Mouse (Mus musculus) embryonic facial prominence, embryonic 11.5 days (tissue): ENCODE data around the gene Sh3bp1. TPM values are rescaled to one million over a fixed set of nuclear protein-coding genes. Genes with fewer than 3 reads are reported as not detected.
A peak's percentile ranks its signal among the peaks of the same experiment; 100 is the strongest.
"Not testable (repeated sequence)": the region's sequence is repeated elsewhere in the genome, so short reads cannot be mapped to it uniquely, and the experiment has no call there.

Source experiments
- ATAC-seq: fragments of 200-750 bp; cut with Nextera tagmentation; replicated peaks from 2 replicates; pipeline ENCODE4 v1.8.0; 2017; ENCODE audit warnings: low read depth; ENCODE audit not compliant: insufficient number of reproducible peaks, low FRiP score, low TSS enrichment
- DNase-seq: peaks from one replicate; pipeline ENCODE4 v3.0.0-alpha.2; 2015; ENCODE audit warnings: low spot score
- H3K27ac ChIP-seq: fragments of 300-500 bp; sonication (generic); replicated peaks from 2 replicates; pipeline ENCODE4 v1.5.1; 2014; ENCODE audit warnings: mild to moderate bottlenecking, low read depth, low read length, control low read depth
- H3K27me3 ChIP-seq: fragments of 300-500 bp; sonication (generic); 2 replicates; pipeline ENCODE4 v1.6.1; 2014; ENCODE audit warnings: mild to moderate bottlenecking, low read length, moderate library complexity, mixed read lengths; ENCODE audit not compliant: control insufficient read depth, insufficient read depth
- H3K36me3 ChIP-seq: fragments of 300-500 bp; sonication (generic); replicated peaks from 2 replicates; pipeline ENCODE4 v1.6.1; 2014; ENCODE audit warnings: low read depth, mild to moderate bottlenecking, low read length, moderate library complexity, mixed read lengths; ENCODE audit not compliant: control insufficient read depth, insufficient read depth
- H3K4me1 ChIP-seq: fragments of 300-500 bp; sonication (generic); 2 replicates; pipeline ENCODE4 v1.6.1; 2014; ENCODE audit warnings: low read length, mixed read lengths; ENCODE audit not compliant: control insufficient read depth, insufficient read depth
- H3K4me2 ChIP-seq: fragments of 300-500 bp; sonication (generic); 2 replicates; pipeline ENCODE4 v1.6.1; 2014; ENCODE audit warnings: low read depth, mild to moderate bottlenecking, control low read depth, low read length, moderate library complexity
- H3K4me3 ChIP-seq: fragments of 300-500 bp; sonication (generic); 2 replicates; pipeline ENCODE4 v1.5.1; 2014; ENCODE audit warnings: low read depth, low read length, control low read depth
- H3K9ac ChIP-seq: fragments of 300-500 bp; sonication (generic); replicated peaks from 2 replicates; pipeline ENCODE4 v1.6.1; 2014; ENCODE audit warnings: mild to moderate bottlenecking, control low read depth, low read length
- H3K9me3 ChIP-seq: fragments of 300-500 bp; sonication (generic); replicated peaks from 2 replicates; pipeline ENCODE4 v1.6.1; 2016; ENCODE audit warnings: mild to moderate bottlenecking, low read length, inconsistent platforms, mixed read lengths; ENCODE audit not compliant: control insufficient read depth
- WGBS: fragments of 180-500 bp; shearing (Covaris S2); extraction: QIAGEN DNeasy Blood & Tissue Kit; methylation state at CpG from one replicate; pipeline ENCODE4 v1.1.7; 2014; 5-methylcytosine and 5-hydroxymethylcytosine counted together
- polyA plus RNA-seq: library from polyadenylated mRNA; unstranded; fragments of >200 nt; fragmentation: Nextera tagmentation; extraction: Ambion mirVana; gene quantifications from 2 replicates; pipeline ENCODE4 v1.2.1, GENCODE M21; 2014

Sh3bp1 gene
- polyA plus RNA-seq, 1 experiment from 2014 or later: 25.2 TPM

- Histone ChIP-seq H3K4me1 (no peaks in the 10 kb centered on the region), H3K36me3 (no peaks in the 10 kb centered on the region), H3K27me3 (no peaks in the 10 kb centered on the region), H3K4me2 (no peak overlapping the region), H3K9me3 (no peaks in the 10 kb centered on the region), H3K27ac (no peak overlapping the region), H3K4me3 (no peak overlapping the region), H3K9ac (no peak overlapping the region)
- no peak for ATAC-seq
- WGBS: 56% methylated on average over 13 of the region's 13 CpGs
- no peak for DNase-seq
These were observed 25.6 kb upstream of the Sh3bp1 start for GRCm38 (mm10) chr15:78873803-78874435.

- no peak for DNase-seq
- Histone ChIP-seq H3K9ac (no peak overlapping the region), H3K9me3 (no peaks in the 10 kb centered on the region), H3K27me3 (no peaks in the 10 kb centered on the region), H3K4me1 (peaks cover 4% of the 10 kb centered on the region), H3K36me3 (no peaks in the 10 kb centered on the region), H3K4me2 (no peak overlapping the region), H3K27ac (no peak overlapping the region), H3K4me3 (no peak overlapping the region)
- 81% methylated on average over 8 of the region's 8 CpGs for WGBS
- no peak for ATAC-seq
These were observed 24.6 kb upstream of the Sh3bp1 start for GRCm38 (mm10) chr15:78874989-78875388.

- Histone ChIP-seq H3K4me2 (peak overlapping the region; percentile 16; the same call in 1 of the 2 replicates), H3K27me3 (no peaks in the 10 kb centered on the region), H3K4me1 (peaks cover 4% of the 10 kb centered on the region), H3K36me3 (no peaks in the 10 kb centered on the region), H3K9me3 (no peaks in the 10 kb centered on the region), H3K9ac (peak overlapping the region; percentile 22; the same call in 1 of the 2 replicates), H3K4me3 (no peak overlapping the region), H3K27ac (peak overlapping the region; percentile 98)
- DNase-seq (no peak), ATAC-seq (no peak)
- WGBS: 74% methylated on average over 5 of the region's 5 CpGs
These were observed 24.0 kb upstream of the Sh3bp1 start for GRCm38 (mm10) chr15:78875537-78875936.

- H3K4me3 ChIP-seq: peak overlapping the region; percentile 72
- H3K27me3 ChIP-seq: no peaks in the 10 kb centered on the region
- H3K4me2 ChIP-seq: peak overlapping the region; percentile 51
- peak; percentile 91 for DNase-seq
- ATAC-seq: 0 out of 2 replicates have a peak, but pooled peaks have one; percentile 19
- peak overlapping the region; percentile 48 for H3K9ac ChIP-seq
- WGBS: 6% methylated on average over 17 of the region's 17 CpGs
- H3K36me3 ChIP-seq: no peaks in the 10 kb centered on the region; the same call in 1 of the 2 replicates
- H3K27ac ChIP-seq: peak overlapping the region; percentile 98
- H3K4me1 ChIP-seq: peaks cover 4% of the 10 kb centered on the region
- no peaks in the 10 kb centered on the region for H3K9me3 ChIP-seq
These were observed 23.3 kb upstream of the Sh3bp1 start for GRCm38 (mm10) chr15:78876258-78876696.

- ATAC-seq (peak; percentile 86), DNase-seq (peak; percentile 99)
- no peaks in the 10 kb centered on the region; the same call in 1 of the 2 replicates for H3K36me3 ChIP-seq
- no peaks in the 10 kb centered on the region for H3K27me3 ChIP-seq
- H3K9me3 ChIP-seq: no peaks in the 10 kb centered on the region
- peak within 1 kb of the TSS; percentile 72 for H3K4me3 ChIP-seq
- H3K4me1 ChIP-seq: peaks cover 4% of the 10 kb centered on the region
- peak within 1 kb of the TSS; percentile 98 for H3K27ac ChIP-seq
- under 1% methylated on average over 64 of the region's 95 CpGs for WGBS
- peak within 1 kb of the TSS; percentile 87 for H3K9ac ChIP-seq
- peak within 1 kb of the TSS; percentile 87 for H3K4me2 ChIP-seq
These were observed 22.4 kb upstream of the Sh3bp1 start, which contains the start of gene Gga1 for GRCm38 (mm10) chr15:78876991-78877809. Gene Gga1, plus strand, starts transcription at chr15:78877190.

GRCm38 (mm10) chr15:78877810-78878390 is 21.7 kb upstream of the Sh3bp1 start:
- H3K4me2 ChIP-seq: peak overlapping the region; percentile 87
- WGBS: under 1% methylated on average over 17 of the region's 17 CpGs
- H3K27me3 ChIP-seq: no peaks in the 10 kb centered on the region
- H3K27ac ChIP-seq: peak overlapping the region; percentile 98
- peak overlapping the region; percentile 72 for H3K4me3 ChIP-seq
- no peak for DNase-seq
- H3K9me3 ChIP-seq: no peaks in the 10 kb centered on the region
- no peaks in the 10 kb centered on the region; the same call in 1 of the 2 replicates for H3K36me3 ChIP-seq
- H3K4me1 ChIP-seq: peaks cover 4% of the 10 kb centered on the region
- no peak; the same call in 1 of the 2 replicates for ATAC-seq
- H3K9ac ChIP-seq: peak overlapping the region; percentile 87

GRCm38 (mm10) chr15:78878792-78879516 is 20.6 kb upstream of the Sh3bp1 start:
- not testable (repeated sequence) for H3K4me3 ChIP-seq

More at GRCm38 (mm10) chr15:78878792-78879516, 20.6 kb upstream of the Sh3bp1 start:
- H3K4me1 ChIP-seq, H3K27me3 ChIP-seq, DNase-seq, H3K27ac ChIP-seq, ATAC-seq, H3K36me3 ChIP-seq, H3K4me2 ChIP-seq, H3K9me3 ChIP-seq: not testable (repeated sequence)
- 41% methylated on average over 7 of the region's 7 CpGs for WGBS
- H3K9ac ChIP-seq: peak overlapping the region; percentile 25; the same call in 1 of the 2 replicates
